Mouse (Mus musculus) lung, embryonic 15.5 days (tissue): ENCODE data around the gene Kri1. TPM values are rescaled to one million over a fixed set of nuclear protein-coding genes. Genes with fewer than 3 reads are reported as not detected.

ENCODE experiments used
- ATAC-seq: fragments of 200-750 bp; cut with Nextera tagmentation; 2 replicates; pipeline ENCODE4 v1.8.0; 2017; ENCODE audit warnings: moderate number of reproducible peaks, borderline replicate concordance; ENCODE audit not compliant: low FRiP score, low TSS enrichment; ENCODE audit errors: extremely low read depth
- H3K27ac ChIP-seq: fragments of 300-500 bp; sonication (generic); 2 replicates; pipeline ENCODE4 v1.5.1; 2015; ENCODE audit warnings: moderate library complexity, mild to moderate bottlenecking, inconsistent platforms
- H3K27me3 ChIP-seq: fragments of 300-500 bp; sonication (generic); 2 replicates; pipeline ENCODE4 v1.6.1; 2015; ENCODE audit warnings: inconsistent platforms
- H3K36me3 ChIP-seq: fragments of 300-500 bp; sonication (generic); 2 replicates; pipeline ENCODE4 v1.6.1; 2015; ENCODE audit warnings: inconsistent platforms
- H3K4me1 ChIP-seq: fragments of 300-500 bp; sonication (generic); 2 replicates; pipeline ENCODE4 v1.6.1; 2015; ENCODE audit warnings: inconsistent platforms
- H3K4me2 ChIP-seq: fragments of 300-500 bp; sonication (generic); 2 replicates; pipeline ENCODE4 v1.6.1; 2015; ENCODE audit warnings: inconsistent platforms, mild to moderate bottlenecking, moderate library complexity
- H3K4me3 ChIP-seq: fragments of 300-500 bp; sonication (generic); 2 replicates; pipeline ENCODE4 v1.5.1; 2015; ENCODE audit warnings: mild to moderate bottlenecking, inconsistent platforms
- H3K9ac ChIP-seq: fragments of 300-500 bp; sonication (generic); 2 replicates; pipeline ENCODE4 v1.6.1; 2015; ENCODE audit warnings: inconsistent platforms
- H3K9me3 ChIP-seq: fragments of 300-500 bp; sonication (generic); 2 replicates; pipeline ENCODE4 v1.6.1; 2016; ENCODE audit warnings: inconsistent platforms
- WGBS: fragments of 180-500 bp; shearing (Covaris S2); methylation state at CpG from one replicate; pipeline ENCODE4 v1.1.7; 2015; 5-methylcytosine and 5-hydroxymethylcytosine counted together
- polyA plus RNA-seq: library from polyadenylated mRNA; unstranded; fragments of >200 nt; fragmentation: Nextera tagmentation; extraction: Ambion mirVana; gene quantifications from 2 replicates; pipeline ENCODE4 v1.2.1, GENCODE M21; 2015

Gene Kri1
- polyA plus RNA-seq, 1 experiment from 2014 or later: 14.0 TPM

DNA sequence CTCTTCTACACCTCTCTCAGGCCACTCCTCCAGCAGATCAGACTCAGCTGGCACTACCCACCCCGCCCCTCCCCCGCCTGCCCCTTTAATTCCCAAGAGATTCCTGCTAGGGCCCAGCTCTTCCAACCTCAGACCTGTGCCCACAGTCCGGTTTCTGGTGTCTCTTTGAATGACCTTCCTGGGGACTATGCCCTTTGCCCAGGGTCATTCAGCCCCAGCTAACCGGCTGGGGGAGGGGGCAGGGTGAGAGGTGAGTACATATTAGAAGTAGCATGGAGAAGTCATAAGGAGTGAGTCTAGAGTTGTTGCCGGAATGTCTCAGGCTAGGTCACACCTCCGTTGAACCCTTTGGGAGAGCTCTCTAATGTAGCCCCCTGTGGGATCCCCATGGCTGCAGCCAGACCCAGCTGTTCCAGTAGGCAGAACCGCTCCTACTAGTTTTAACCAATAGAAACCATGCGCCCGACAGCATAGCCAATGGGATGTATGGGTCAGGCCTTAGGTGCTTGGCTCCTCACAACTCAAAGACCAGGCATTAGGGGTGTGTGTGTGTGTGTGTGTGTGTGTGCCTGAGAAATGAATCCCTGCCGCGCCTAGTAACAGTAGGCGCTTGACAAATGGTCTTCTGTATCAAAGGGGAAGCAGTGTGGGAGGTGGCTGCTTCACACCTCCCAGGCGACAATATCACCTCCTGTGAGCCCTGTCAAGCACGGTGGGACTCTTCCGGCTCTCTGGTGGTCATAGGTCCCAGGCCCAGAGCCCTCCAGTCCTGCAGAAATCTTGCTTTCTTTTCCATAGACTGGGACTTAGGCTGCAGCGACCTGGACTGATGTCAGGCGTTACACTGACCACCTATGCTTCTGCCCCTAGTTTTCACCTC lies 37.9 kb downstream of the Kri1 start:
- Histone ChIP-seq H3K4me1 (peaks cover 11% of the 10 kb centered on the region), H3K36me3 (no peaks in the 10 kb centered on the region), H3K9ac (no peak overlapping the region), H3K27me3 (peaks cover 73% of the 10 kb centered on the region), H3K27ac (no peak overlapping the region), H3K9me3 (no peaks in the 10 kb centered on the region), H3K4me2 (no peak overlapping the region), H3K4me3 (no peak overlapping the region)
- WGBS: 17% methylated on average over 17 of the region's 17 CpGs
- ATAC-seq: no peak; the same call in 1 of the 2 replicates

GRCm38 (mm10) chr9:21248326-21248725 lies 39.4 kb downstream of the Kri1 start, which contains the start of gene S1pr5:
S1pr5 (minus strand) TSS chr9:21248443.
- Histone ChIP-seq H3K4me1 (peaks cover 23% of the 10 kb centered on the region), H3K4me3 (peak within 1 kb of the TSS; percentile 15), H3K9me3 (no peaks in the 10 kb centered on the region), H3K36me3 (no peaks in the 10 kb centered on the region), H3K27ac (no peak within 1 kb of the TSS), H3K27me3 (peaks cover 88% of the 10 kb centered on the region), H3K4me2 (peak within 1 kb of the TSS; percentile 50), H3K9ac (no peak within 1 kb of the TSS)
- 3% methylated on average over 30 of the region's 30 CpGs for WGBS
- ATAC-seq: 0 out of 2 replicates have a peak, but pooled peaks have one; percentile 25

DNA sequence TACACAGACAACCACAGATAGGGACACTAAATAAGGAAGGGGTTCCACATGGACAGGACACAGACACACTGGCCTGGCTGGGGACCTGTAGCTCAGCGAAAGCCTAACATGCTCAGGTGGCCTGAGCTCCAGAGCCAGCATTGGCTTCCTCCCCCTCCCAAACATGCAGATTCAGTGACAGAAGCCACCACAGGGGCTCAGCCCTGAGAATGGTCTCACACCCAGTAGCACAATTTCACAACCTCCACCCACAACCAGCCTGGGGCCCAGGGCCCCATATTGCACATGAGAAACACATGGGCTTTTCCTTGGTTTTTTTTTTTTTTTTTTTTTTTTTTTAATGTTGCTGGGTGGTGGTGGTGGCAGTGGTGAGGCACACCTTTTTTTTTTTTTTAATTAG lies 41.4 kb downstream of the Kri1 start:
- WGBS: 73% methylated on average over 1 of the region's 1 CpGs

DNA sequence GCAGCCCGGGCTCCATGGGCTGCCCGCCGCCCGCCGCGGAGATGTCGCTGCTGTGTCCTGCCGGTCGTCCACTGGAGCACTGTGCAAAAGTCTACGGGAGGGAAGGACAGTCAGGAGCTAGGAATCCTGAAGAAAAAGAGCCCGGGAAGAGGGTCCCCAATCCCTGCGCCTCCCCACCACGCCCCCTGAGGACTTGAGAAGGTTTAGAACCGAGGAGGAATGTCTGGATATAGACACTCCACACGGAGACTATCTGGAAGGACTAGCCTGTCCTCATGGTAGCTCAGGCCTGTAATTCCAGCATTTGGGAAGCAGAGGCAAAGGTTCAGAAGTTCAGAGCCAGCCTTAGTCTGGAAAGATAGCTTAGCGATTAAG lies 42.7 kb downstream of the Kri1 start:
- no peak overlapping the region for H3K27ac ChIP-seq
- WGBS: 4% methylated on average over 16 of the region's 16 CpGs
- H3K4me1 ChIP-seq: peaks cover 23% of the 10 kb centered on the region
- no peaks in the 10 kb centered on the region for H3K9me3 ChIP-seq
- no peak for ATAC-seq
- H3K4me2 ChIP-seq: peak overlapping the region; percentile 85
- peak overlapping the region; percentile 42 for H3K4me3 ChIP-seq
- peaks cover 84% of the 10 kb centered on the region for H3K27me3 ChIP-seq
- H3K36me3 ChIP-seq: no peaks in the 10 kb centered on the region
- 0 out of 2 replicates have a peak overlapping the region, but pooled peaks have one; percentile 7 for H3K9ac ChIP-seq

More for the DNA sequence above, 41.4 kb downstream of the Kri1 start:
- Histone ChIP-seq H3K4me1 (peaks cover 23% of the 10 kb centered on the region), H3K9ac (no peak overlapping the region), H3K4me2 (no peak overlapping the region), H3K27ac (no peak overlapping the region), H3K9me3 (no peaks in the 10 kb centered on the region), H3K27me3 (peaks cover 96% of the 10 kb centered on the region), H3K36me3 (no peaks in the 10 kb centered on the region), H3K4me3 (no peak overlapping the region)
- ATAC-seq: no peak

GRCm38 (mm10) chr9:21244428-21245112 lies 43.2 kb downstream of the Kri1 start:
- ATAC-seq: no peak
- peaks cover 25% of the 10 kb centered on the region for H3K4me1 ChIP-seq
- peak overlapping the region; percentile 85 for H3K4me2 ChIP-seq
- H3K27ac ChIP-seq: no peak overlapping the region
- WGBS: 1% methylated on average over 72 of the region's 72 CpGs
- no peaks in the 10 kb centered on the region for H3K9me3 ChIP-seq
- no peaks in the 10 kb centered on the region for H3K36me3 ChIP-seq
- H3K4me3 ChIP-seq: peak overlapping the region; percentile 42
- peaks cover 79% of the 10 kb centered on the region for H3K27me3 ChIP-seq
- 0 out of 2 replicates have a peak overlapping the region, but pooled peaks have one; percentile 7 for H3K9ac ChIP-seq

- Histone ChIP-seq H3K4me1 (peaks cover 27% of the 10 kb centered on the region), H3K36me3 (no peaks in the 10 kb centered on the region), H3K9me3 (no peaks in the 10 kb centered on the region), H3K4me2 (peak overlapping the region; percentile 85), H3K27ac (no peak overlapping the region), H3K27me3 (peaks cover 72% of the 10 kb centered on the region), H3K4me3 (peak overlapping the region; percentile 42), H3K9ac (no peak overlapping the region)
- WGBS: 9% methylated on average over 42 of the region's 42 CpGs
- ATAC-seq: no peak
Observed at GRCm38 (mm10) chr9:21243826-21244427, 43.8 kb downstream of the Kri1 start.

DNA sequence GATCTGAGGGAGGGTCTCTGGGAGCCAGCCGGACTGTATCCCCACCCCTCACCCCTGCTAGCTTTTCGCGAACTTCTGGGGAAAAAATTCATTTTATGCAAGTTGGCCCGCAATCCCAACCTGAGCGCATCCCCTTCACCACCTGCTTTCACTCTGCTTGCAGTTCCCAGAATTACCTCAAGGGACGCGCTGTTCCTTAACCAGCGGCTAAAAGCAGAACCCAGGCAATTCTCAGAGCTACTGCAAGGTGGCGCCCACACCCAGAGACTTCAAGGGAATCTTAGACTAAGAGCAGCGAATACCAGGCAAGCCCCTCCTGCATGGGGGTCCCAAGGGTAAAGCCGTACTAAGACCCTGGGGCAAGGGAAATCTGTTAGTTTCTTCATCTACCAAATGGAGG lies 46.4 kb downstream of the Kri1 start:
- Histone ChIP-seq H3K36me3 (no peaks in the 10 kb centered on the region), H3K27ac (no peak overlapping the region), H3K27me3 (peaks cover 49% of the 10 kb centered on the region), H3K9me3 (no peaks in the 10 kb centered on the region), H3K4me2 (no peak overlapping the region), H3K9ac (no peak overlapping the region), H3K4me1 (peaks cover 34% of the 10 kb centered on the region), H3K4me3 (no peak overlapping the region)
- no peak for ATAC-seq
- 8% methylated on average over 11 of the region's 11 CpGs for WGBS

GRCm38 (mm10) chr9:21239465-21239848 lies 48.3 kb downstream of the Kri1 start:
- WGBS: 27% methylated on average over 4 of the region's 4 CpGs
- Histone ChIP-seq H3K27me3 (peaks cover 30% of the 10 kb centered on the region), H3K9ac (peak overlapping the region; percentile 94), H3K9me3 (no peaks in the 10 kb centered on the region), H3K4me1 (peaks cover 26% of the 10 kb centered on the region), H3K36me3 (peaks cover 11% of the 10 kb centered on the region), H3K4me3 (peak overlapping the region; percentile 78), H3K4me2 (peak overlapping the region; percentile 60), H3K27ac (no peak overlapping the region)
- no peak for ATAC-seq

DNA sequence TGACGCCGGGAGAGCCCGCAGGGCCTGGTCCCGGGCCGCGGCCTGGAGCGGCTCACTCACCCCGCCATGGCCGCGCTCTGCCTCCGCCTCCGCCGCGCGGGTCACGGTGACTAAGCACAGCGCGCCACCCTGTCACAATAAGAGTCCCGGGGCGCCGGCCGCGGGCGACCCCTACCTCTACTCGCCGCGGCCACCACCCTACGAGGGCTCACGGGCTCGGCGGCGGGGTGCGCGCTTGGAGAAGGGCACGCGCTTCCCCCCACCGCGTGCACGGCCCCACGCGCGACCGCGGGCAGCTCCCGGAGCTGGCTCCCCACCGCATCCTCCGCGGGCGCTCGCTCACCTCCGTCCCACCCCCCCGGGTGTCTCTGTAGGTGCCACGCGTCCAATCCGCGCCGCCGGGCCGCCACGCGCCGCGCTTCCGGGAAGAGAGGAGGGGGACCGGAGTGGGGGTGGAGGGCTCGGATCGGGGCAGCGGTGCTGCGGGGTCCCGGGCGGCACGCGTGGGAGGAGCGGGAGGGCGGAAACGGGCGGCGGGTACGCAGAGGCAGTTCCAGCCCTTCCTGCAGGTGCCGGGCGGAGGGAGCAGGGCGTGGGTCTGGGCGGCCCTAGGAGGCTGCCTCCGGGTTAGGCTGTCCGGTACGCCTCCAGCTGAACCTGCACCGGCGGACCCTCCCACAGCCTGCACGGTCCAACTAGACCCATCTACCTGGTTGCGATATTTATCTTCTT lies 48.9 kb downstream of the Kri1 start, which contains the start of gene Keap1:
Gene Keap1 (minus strand): TSS at position 629 of the 732 bp plus-strand sequence.
- Histone ChIP-seq H3K27ac (peak within 1 kb of the TSS; percentile 86), H3K36me3 (peaks cover 16% of the 10 kb centered on the region), H3K9me3 (no peaks in the 10 kb centered on the region), H3K4me1 (peaks cover 20% of the 10 kb centered on the region), H3K9ac (peak within 1 kb of the TSS; percentile 94), H3K4me2 (peak within 1 kb of the TSS; percentile 60), H3K4me3 (peak within 1 kb of the TSS; percentile 78), H3K27me3 (peaks cover 25% of the 10 kb centered on the region)
- WGBS: 0% methylated on average over 84 of the region's 90 CpGs
- ATAC-seq: peak; percentile 84

- under 1% methylated on average over 31 of the region's 31 CpGs for WGBS
- peak overlapping the region; percentile 78 for H3K4me3 ChIP-seq
- H3K27me3 ChIP-seq: peaks cover 18% of the 10 kb centered on the region
- no peaks in the 10 kb centered on the region for H3K9me3 ChIP-seq
- H3K36me3 ChIP-seq: peaks cover 24% of the 10 kb centered on the region
- H3K9ac ChIP-seq: peak overlapping the region; percentile 94
- H3K4me2 ChIP-seq: peak overlapping the region; percentile 60
- H3K27ac ChIP-seq: peak overlapping the region; percentile 86
- H3K4me1 ChIP-seq: peaks cover 18% of the 10 kb centered on the region
- peak; percentile 9 for ATAC-seq
Observed at GRCm38 (mm10) chr9:21238004-21238732, 49.6 kb downstream of the Kri1 start.
